Mouse (Mus musculus) brain, embryonic 14.5 days (tissue): ENCODE measurements around the gene Car15.

Experiments
- CTCF ChIP-seq: fragments of 200-500 bp; IDR thresholded peaks from 2 replicates; pipeline ENCODE4 v1.5.1; 2012; ENCODE audit warnings: inconsistent platforms, mild to moderate bottlenecking, moderate library complexity, borderline replicate concordance; ENCODE audit not compliant: insufficient read depth, insufficient read length; ENCODE audit errors: extremely low read depth
- POLR2A ChIP-seq: fragments of 200-500 bp; IDR thresholded peaks from 2 replicates; pipeline ENCODE4 v1.6.1; 2012; ENCODE audit warnings: mild to moderate bottlenecking, inconsistent platforms, borderline replicate concordance; ENCODE audit not compliant: poor library complexity, insufficient read depth, insufficient read length, severe bottlenecking; ENCODE audit errors: extremely low read depth

- TF ChIP-seq POLR2A: peak; percentile 59; the same call in 1 of the 2 replicates
- TF ChIP-seq CTCF: peak; percentile 92
Observed at GRCm38 (mm10) chr16:17815411-17816402, 22.5 kb downstream of the Car15 start.
